Mouse (Mus musculus): ENCODE data around the gene Kpna3. TPM values are rescaled to one million over a fixed set of nuclear protein-coding genes. Genes with fewer than 3 reads are reported as not detected.
A peak's percentile ranks its signal among the peaks of the same experiment; 100 is the strongest.

Kpna3 gene
- total RNA-seq, 2 experiments from 2014 or later, result 86.5 to 91.3 TPM

DNA sequence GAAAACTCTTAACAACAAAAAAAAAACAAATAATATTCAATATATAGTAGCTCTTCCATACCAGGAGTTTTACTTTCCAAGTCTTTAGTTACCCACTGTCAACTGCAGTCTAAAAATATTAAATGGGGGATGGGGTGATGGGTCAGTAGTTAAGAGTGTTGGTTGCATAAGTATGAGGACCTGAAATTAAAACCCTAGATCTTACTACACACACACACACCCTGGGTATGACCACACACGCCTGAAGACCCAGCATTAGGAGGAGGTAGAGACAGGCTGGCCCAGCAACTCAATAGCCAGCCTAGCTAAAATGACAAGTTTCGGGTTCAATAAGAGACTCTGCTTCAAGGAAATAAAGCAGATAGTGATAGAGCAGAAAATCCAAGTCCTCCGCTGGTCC is 32.6 kb downstream of the Kpna3 start:
- intact Hi-C loops (cut with DNase I), result no loop called here
- DNase-seq (ENCODE audit: extremely low spot score in 1 of 2, low spot score in 2 of 2), result no peak

DNA sequence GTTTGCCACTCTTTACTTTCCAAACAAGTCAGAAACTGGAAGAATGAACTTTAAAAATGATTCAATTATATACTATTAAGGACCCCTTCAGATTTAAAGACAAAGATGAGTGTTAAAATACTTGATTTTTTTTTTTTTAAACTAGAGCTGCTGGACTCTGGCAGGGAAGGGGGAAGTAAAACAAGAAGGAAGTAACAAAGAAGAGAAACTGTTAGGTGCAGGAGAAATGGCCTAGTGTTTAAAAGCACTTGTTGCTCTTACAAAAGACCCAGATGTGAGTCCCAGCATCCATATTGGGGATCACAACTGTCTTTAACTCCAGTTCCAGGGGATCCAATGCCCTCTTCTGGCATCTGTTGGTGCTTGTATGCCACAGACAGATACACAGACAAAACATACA is 33.9 kb downstream of the Kpna3 start:
- DNase-seq (ENCODE audit: extremely low spot score in 1 of 2, low spot score in 2 of 2), result no peak
- intact Hi-C loops (cut with DNase I), result no loop called here

DNA sequence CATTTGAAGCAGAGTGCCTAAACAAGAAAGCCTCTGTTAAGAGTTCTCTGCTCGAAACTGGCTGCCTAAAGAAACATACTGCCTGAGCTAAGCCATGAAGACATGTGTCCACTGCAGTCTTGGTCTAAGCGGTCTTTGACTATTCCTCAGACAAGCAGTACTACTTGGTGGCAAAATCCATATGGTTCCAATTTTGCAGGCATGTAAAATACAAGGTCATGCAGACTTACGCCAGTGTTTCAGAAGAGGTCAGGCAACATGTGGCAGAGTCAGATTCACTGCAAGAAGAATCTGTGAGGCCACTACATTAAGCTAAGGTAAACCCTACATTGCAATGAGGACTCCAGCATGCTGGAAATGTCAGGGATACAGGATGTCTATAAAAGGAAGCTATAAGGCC is 34.7 kb downstream of the Kpna3 start:
- no peak for DNase-seq (ENCODE audit: extremely low spot score in 1 of 2, low spot score in 2 of 2)
- intact Hi-C loops (cut with DNase I), result no loop called here

DNA sequence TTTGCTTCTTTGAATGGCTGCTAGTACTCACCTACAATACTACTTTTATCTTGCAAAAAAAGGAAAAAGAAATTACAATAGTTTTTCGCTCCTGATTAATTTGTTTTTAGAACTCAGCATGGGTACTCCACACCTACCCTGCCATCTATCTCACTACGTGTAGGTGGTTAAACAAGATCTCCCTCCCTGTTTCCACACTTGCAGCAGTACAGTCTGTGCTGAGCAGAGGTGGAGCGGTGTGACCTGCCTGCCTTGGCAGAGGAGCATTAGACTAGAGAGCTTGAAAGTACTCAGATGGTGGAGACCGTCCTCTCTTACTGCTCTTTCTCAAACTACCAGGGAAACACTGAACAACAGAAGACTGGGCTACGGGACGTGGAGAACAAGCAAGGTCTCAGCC is 44.9 kb downstream of the Kpna3 start:
- intact Hi-C loops (cut with DNase I), result loop anchor here (10.0 kb wide), 1 partner anchor 150 kb away; no protein-coding TSS in a partner anchor
- DNase-seq (ENCODE audit: extremely low spot score in 1 of 2, low spot score in 2 of 2), result no peak

DNA sequence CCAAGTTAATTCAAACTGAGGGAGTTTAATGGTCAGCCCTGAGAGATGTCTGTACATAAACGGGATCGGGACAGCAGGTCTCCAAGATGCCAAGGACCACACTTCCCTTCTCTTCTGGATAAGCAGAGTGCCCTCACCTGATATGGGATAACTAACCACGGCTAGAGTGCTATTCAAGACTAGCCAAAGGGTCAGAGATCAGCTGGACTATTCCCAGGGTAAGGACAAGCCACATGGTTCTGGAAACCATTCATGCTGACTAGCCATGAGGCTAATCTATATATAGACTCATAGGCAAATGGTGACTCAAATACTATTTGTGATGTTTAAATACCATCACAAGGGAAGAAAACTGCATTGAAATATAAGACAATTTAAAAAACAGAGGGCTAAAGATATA is 49.1 kb downstream of the Kpna3 start:
- no peak for DNase-seq (ENCODE audit: extremely low spot score in 1 of 2, low spot score in 2 of 2)
- intact Hi-C loops (cut with DNase I), result loop anchor here (10.0 kb wide), 1 partner anchor 154 kb away; no protein-coding TSS in a partner anchor

DNA sequence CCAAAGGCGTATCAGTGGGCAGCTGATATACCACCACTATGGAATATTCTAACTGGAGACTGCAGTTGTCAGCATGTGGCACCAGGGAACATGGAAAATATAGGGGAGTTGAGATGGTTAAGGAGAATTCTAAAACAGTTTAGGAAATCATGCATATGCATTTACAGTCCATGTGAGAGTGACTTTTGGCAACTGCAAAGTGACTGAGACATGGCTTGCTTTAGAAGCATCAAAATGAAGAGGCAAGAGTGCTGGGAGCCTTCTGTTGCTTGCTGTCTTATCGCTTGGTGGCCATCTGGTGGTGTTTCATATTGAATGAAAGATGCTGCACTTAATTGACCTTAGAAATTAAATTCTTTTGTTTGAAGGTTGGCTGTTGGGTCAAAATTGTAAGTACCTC is 72.4 kb downstream of the Kpna3 start:
- DNase-seq (ENCODE audit: extremely low spot score in 1 of 2, low spot score in 2 of 2), result no peak
- intact Hi-C loops (cut with DNase I), result loop anchor here (5.0 kb wide), 1 partner anchor 70 kb away; the partner anchor contains the start of gene Kpna3

DNA sequence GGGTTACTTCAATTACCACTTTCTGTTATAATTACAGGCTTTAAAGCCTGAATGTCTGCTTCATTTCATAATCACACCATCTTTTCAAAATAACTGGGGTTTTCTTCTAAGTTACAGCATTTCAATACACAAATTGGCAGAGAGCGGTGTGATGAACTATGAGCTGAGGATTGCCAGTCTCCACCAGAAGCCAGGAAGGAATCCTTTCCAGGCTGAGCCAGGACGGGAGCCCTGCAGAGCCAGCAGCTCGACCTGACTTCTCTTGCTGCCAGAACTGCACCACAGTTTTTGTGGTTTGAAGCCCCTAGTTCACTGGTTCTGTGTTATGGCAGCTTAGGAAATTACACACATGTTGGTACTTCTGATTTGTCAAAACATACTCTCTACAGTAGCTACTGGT is 75.0 kb downstream of the Kpna3 start:
- intact Hi-C loops (cut with DNase I), result loop anchor here (5.0 kb wide), 1 partner anchor 73 kb away; the partner anchor contains the start of gene Kpna3
- no peak for DNase-seq (ENCODE audit: extremely low spot score in 1 of 2, low spot score in 2 of 2)

DNA sequence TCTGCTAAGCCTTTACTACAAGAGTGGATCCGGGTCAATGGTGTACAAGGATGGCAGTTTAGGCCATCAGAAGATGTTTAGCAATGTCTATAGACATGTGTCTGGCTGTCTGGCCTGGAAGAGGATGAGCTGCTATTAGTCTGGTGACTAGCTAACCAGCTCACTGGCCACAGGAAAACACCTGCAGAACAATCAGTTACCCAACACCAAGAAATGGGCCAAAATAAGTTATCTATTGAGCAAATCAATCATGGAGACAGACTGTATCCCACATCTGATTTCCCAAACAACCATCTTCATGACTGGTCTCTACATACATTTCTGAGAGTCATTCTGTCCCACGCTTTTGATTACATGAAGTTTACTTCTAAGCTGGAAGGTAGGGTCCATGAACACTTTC is 75.9 kb downstream of the Kpna3 start:
- intact Hi-C loops (cut with DNase I), result no loop called here
- no peak for DNase-seq (ENCODE audit: extremely low spot score in 1 of 2, low spot score in 2 of 2)

DNA sequence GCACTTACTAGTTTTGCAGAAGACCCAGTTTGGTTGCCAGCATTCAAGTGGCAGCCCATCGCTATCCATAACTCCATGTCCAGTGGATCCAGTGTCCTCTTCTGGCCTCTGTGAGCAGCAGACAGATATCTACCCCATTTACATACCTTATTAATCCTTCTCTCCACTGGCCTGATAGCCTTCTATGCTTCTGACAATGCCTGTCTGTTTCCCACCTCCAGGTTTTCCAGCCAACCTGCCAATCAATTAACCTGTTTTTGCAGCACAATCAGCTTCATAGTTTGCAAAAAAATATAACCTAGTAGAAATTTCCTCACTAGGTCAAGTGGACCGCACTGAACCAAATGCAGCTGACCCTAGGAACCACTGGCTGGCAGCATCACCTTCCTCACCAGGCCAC is 77.4 kb downstream of the Kpna3 start:
- intact Hi-C loops (cut with DNase I), result no loop called here
- DNase-seq (ENCODE audit: extremely low spot score in 1 of 2, low spot score in 2 of 2), result no peak

DNA sequence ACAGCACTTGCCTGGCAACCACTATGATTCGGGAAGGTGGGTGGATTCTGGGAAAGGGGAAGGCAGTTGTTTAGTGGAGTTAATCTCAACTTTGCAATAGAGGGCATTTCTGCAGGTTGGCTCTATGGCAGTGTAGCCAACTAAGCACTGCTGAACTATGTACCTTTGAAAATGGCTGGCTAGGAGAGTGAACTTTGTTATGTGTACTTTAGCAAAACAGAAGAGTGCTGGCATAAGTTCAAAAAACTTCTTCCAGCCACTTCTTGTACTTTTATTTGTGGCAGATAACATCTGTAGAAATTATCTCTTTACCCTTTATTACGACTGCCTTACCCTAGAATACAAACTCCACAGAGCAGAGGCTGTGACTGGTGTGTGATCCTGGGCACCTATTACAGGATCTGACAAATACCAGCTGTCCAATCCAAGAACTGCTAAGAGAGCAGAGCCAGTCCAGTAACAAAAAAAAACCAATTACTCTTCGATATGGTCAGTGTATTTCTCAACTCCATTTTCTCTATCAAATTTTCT is 78.6 kb downstream of the Kpna3 start:
- no peak for DNase-seq (ENCODE audit: extremely low spot score in 1 of 2, low spot score in 2 of 2)
- intact Hi-C loops (cut with DNase I), result no loop called here

DNA sequence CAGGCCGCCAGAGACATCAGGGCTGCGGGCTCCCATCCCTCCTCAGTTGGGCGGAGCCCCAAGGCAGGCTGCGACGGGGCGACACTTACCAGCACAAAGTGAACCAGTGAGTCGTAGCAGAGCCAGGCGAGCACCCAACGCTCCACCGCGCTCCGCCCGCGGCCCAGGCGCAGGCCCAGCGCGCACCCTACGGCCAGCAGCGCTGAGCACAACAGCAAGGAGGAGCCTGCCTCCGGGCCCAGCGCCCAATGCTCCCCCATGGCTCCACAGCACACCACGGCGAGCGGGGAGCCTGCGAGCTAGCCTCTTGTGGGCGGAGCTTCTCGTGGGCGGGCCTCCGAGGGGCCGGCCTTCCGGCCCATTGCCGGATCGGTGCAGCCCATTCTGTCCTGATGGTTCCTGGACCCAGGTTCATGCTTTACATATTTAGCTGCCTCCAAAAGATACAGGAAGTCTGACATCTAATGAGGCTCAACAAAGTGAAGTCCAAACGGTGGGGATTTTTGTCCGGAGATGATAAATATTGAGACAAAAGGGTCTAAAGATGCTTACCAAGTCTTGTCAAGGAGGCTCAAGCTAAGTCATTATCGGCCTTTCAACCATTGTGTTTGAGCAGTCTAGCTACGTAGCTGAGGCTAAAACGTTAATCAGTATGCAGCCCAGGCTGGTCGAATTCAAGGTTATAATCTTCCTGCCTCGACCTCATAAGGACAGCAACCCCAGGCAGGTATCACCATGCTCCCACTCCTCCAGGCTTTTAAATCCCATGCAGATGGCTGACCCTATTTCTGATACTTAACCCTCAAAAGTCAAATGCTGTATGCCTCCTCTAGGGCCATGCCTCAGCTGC is 79.3 kb downstream of the Kpna3 start, which contains the start of gene Ebpl:
Ebpl (minus strand) TSS at position 309 of the 850 bp plus-strand sequence.
- peak; percentile 78 to 95 for DNase-seq (ENCODE audit: extremely low spot score in 1 of 2, low spot score in 2 of 2)
- intact Hi-C loops (cut with DNase I), result no loop called here

DNA sequence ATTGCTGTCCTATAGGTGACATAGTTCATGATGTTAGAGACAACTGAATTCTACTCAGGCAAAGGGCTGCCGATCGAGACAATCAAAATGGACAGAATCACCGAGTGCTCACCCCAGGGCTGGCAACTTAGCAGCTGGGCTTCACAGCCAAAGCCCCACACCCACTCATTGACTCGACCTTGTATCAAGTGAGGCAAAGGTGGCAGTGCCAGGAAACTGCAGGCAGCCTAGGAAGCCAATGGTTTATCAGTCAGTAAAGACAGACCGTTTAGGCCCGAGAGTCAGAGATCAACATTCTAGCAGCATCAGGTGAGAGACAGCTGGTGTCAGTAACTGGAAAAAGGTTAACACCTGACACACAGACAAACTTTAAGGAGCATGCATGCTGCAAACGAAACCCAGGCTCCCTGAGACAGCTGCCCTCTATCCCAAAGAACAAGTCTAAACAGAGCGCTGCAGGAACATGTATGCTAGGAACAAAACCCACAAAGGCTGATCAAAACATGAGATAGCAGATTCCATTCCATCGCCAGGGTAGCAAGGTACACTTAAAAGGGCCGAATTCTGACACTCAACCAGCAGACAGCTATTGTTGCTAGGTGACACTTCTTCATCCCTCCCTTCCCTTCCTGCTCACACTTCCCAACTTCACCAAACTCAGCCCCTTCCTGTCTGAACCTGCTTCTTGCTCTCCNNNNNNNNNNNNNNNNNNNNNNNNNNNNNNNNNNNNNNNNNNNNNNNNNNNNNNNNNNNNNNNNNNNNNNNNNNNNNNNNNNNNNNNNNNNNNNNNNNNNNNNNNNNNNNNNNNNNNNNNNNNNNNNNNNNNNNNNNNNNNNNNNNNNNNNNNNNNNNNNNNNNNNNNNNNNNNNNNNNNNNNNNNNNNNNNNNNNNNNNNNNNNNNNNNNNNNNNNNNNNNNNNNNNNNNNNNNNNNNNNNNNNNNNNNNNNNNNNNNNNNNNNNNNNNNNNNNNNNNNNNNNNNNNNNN is 85.1 kb downstream of the Kpna3 start:
- DNase-seq (ENCODE audit: extremely low spot score in 1 of 2, low spot score in 2 of 2), result no peak
- intact Hi-C loops (cut with DNase I), result no loop called here

DNA sequence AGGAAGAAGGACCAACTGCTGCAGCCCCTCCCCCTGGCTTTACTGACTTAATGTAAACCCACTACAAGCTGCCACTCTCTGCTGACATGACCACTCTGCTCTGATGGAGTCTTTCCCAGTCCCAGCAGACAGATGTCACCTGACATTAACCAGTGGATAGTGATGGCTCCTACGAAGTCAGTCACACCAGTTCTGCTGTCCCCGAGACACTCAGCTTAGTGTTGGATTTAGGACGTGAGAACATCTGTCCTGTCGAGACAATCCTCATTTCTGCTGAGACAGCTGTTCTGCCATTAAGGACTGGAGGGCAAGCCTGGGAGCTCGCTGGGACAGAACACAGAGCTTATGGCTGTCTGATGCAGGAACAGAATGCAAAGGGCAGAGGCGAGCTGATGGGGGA is 88.9 kb downstream of the Kpna3 start:
- DNase-seq (ENCODE audit: extremely low spot score in 1 of 2, low spot score in 2 of 2), result no peak
- intact Hi-C loops (cut with DNase I), result no loop called here

DNA sequence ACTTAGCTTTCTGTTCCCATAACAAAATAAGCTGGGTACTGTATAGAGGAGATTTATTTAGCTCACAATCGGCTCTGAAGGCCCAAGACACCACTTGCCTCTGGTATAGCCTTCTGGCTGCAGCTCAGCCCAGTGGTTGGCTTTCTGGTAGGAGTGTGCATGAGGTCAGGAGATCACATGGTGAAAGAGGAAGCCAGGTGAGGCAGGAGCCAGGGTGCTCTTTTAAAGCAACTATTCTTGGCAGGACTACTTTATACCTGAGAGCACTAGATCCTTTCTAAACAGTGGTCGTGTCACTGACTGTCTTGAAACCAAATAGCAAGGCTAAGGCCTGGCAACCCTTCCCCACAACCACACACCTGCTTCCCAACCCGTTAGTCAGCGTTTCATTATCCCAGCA is 89.8 kb downstream of the Kpna3 start:
- DNase-seq (ENCODE audit: extremely low spot score in 1 of 2, low spot score in 2 of 2), result no peak
- intact Hi-C loops (cut with DNase I), result loop anchor here (5.0 kb wide), 2 partner anchors 147 to 1107 kb away; partner anchors contain the start of gene Gucy1b2

DNA sequence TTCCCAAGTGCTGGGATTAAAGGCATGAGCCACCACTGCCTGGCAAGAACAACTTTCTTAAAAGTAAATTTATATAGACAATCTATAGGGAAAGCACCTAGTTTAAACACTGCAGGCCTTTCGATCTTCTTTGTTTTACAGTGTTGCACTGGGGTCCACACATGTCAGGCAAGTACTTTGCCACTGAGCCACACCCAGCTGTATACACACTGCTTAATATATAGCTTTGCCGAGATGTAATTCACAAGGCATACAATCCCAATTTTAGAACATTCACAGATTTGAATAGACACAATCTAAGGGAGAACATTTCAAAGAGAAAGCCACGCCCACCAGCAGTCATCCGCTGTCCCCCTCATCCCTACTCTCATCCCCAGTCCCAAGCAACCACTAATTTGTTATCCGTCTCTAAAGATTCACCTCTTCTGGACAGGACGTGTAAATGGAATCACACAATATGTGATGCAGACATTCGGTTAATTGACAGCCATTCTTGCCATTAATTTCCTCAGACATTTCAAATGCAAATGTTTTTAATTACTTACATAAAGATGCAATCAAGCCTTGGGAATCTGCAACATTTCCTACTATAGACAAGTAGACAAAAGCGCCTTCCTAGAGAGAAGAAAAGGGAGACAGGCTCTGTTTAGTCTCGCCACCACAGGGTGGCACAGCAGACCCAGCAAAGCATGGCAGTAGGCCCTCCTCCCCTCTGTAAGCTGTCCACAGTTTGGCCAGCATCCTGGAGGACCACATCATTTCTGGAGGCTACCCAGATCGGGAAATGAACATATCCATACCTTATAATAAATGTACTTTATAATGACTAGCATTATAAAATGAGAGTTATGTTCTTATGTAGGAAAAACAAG is 92.6 kb downstream of the Kpna3 start:
- peak in 1 of 2 experiments; percentile 51 for DNase-seq (ENCODE audit: extremely low spot score in 1 of 2, low spot score in 2 of 2)
- intact Hi-C loops (cut with DNase I), result loop anchor here (5.0 kb wide), 2 partner anchors 150 to 1110 kb away; partner anchors contain the start of gene Gucy1b2

DNA sequence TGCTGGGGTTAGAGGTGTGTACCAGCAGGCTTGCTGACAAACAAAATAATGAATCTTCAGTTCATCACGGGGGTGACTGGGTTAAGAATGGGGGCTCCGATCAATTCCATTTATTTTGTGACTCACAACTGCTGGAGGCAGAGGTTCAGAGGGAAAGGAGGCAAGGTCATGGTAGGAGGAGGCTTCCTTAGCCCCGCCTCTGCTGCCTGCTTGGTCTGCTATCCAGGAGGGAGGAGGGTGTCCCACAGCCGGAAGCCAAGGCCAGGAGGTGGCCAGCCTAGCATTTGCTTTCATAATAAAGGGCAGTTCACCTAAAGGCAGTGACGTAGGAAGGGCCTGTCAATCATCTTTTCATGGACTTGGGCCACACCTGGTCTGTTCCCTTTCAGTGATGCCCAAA is 95.1 kb downstream of the Kpna3 start:
- no peak for DNase-seq (ENCODE audit: extremely low spot score in 1 of 2, low spot score in 2 of 2)
- intact Hi-C loops (cut with DNase I), result no loop called here

DNA sequence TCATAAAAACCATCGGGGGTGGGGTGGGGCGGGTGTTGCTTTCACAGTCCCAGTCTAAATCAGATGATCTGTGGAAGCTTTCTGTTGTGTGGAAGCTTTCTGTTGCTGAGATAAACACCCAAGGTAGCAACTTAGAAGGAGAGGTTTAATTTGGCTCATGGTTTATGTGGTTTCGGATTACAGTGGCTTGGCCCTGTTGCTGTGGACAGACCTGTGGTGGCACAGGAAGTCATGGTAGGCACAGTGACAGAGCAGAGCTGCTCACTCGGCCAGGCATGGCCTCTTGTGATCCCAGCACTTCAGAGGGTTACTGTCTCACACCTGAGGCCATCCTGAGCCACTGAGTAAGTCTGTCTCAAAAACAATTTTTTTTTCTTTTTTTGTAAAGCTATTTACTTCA is 100.3 kb downstream of the Kpna3 start:
- DNase-seq (ENCODE audit: extremely low spot score in 1 of 2, low spot score in 2 of 2), result no peak
- intact Hi-C loops (cut with DNase I), result no loop called here

DNA sequence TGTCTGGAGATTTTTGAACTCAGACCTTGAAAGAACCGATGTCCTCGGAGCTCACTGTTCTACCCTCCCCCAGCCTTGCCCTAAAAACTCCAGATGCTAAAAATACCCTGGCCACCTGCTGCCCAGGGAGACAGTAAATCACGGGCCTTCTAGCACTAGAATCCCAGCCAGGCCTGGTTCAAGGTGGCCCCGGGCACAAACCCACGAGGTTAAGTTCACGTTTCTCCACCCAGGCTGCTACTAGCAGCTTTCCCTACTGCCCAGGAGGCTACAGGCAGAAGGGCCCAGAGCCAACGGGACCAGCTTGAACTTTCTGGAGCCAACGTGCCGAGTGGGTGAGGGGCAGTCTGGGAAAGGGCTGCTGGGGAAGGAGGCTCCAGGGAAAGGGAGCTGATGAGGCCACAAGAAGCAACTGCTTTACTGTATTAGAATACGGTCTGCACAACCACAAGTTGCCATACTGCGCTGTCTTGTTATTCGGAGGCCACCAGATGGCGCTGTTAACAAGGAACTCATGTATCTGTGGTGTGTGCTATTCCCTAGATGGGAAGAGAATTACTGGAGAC is 108.6 kb downstream of the Kpna3 start:
- intact Hi-C loops (cut with DNase I), result no loop called here
- DNase-seq (ENCODE audit: extremely low spot score in 1 of 2, low spot score in 2 of 2), result peak; percentile 83 to 89

Data from left cerebral cortex, postnatal 10 days (tissue).